Mouse (Mus musculus): ENCODE data around the gene Clec16a.

GRCm38 (mm10) chr16:10763540-10764264 is 218.6 kb downstream of the Clec16a start:
- TF ChIP-seq CTCF (IDR thresholded peaks at IDR 0.05; ENCODE audit: control insufficient read depth, insufficient read depth, low read length) (no peak), POLR2A (IDR thresholded peaks at IDR 0.05; ENCODE audit: borderline replicate concordance, control insufficient read depth, low read depth, low read length) (no peak)
